Mouse (Mus musculus) olfactory bulb, adult 2 months (tissue): ENCODE measurements around the gene Cd276. TPM values are rescaled to one million over a fixed set of nuclear protein-coding genes. Genes with fewer than 3 reads are reported as not detected.
"Not testable (repeated sequence)": the region's sequence is repeated elsewhere in the genome, so short reads cannot be mapped to it uniquely, and the experiment has no call there.

Experiments used
- H3K27ac ChIP-seq: fragments of 200-500 bp; 2 replicates; pipeline ENCODE4 v1.5.1; 2012; ENCODE audit warnings: low read depth, low read length; ENCODE audit not compliant: insufficient read depth
- H3K4me1 ChIP-seq: fragments of 200-500 bp; 2 replicates; pipeline ENCODE4 v1.6.1; 2012; ENCODE audit warnings: low read length; ENCODE audit not compliant: control insufficient read depth, insufficient read depth
- H3K4me3 ChIP-seq: fragments of 200-500 bp; 2 replicates; pipeline ENCODE4 v1.5.1; 2012; ENCODE audit warnings: mild to moderate bottlenecking, low read depth, low read length, moderate library complexity; ENCODE audit not compliant: insufficient read depth
- CTCF ChIP-seq: fragments of 200-500 bp; IDR thresholded peaks from 2 replicates; pipeline ENCODE4 v1.5.1; 2012; ENCODE audit warnings: low read depth, mild to moderate bottlenecking, low read length, moderate library complexity; ENCODE audit not compliant: insufficient read depth
- POLR2A ChIP-seq: fragments of 200-500 bp; IDR thresholded peaks from 2 replicates; pipeline ENCODE4 v1.6.1; 2012; ENCODE audit warnings: mild to moderate bottlenecking, low read depth, low read length, moderate library complexity; ENCODE audit not compliant: insufficient read depth
- WGBS: fragments of 180-500 bp; shearing (Covaris S2); methylation state at CpG from one replicate; pipeline ENCODE4 v1.1.7; 2018; 5-methylcytosine and 5-hydroxymethylcytosine counted together
- polyA plus RNA-seq: library from polyadenylated mRNA; stranded (reverse); fragments of >200 nt; gene quantifications from 2 replicates; pipeline ENCODE4 v1.2.4, GENCODE M21; 2012; ENCODE audit warnings: low replicate concordance; ENCODE audit not compliant: missing spikeins, insufficient read depth, insufficient read length

Gene Cd276
- polyA plus RNA-seq, 1 experiment = not detected

- H3K4me1 ChIP-seq = peaks cover 3% of the 10 kb centered on the region; the same call in 1 of the 2 replicates
- H3K27ac ChIP-seq = no peak overlapping the region
- TF ChIP-seq CTCF (peak; percentile 67), POLR2A (no peak)
- 11% methylated on average over 3 of the region's 3 CpGs for whole genome bisulfite sequencing
- no peak overlapping the region for H3K4me3 ChIP-seq
These were observed 23.4 kb upstream of the Cd276 start for GRCm38 (mm10) chr9:58578669-58579068.

GRCm38 (mm10) chr9:58571001-58571400 is 15.8 kb upstream of the Cd276 start:
- TF ChIP-seq POLR2A (no peak), CTCF (no peak)
- Histone ChIP-seq H3K4me1 (no peaks in the 10 kb centered on the region), H3K27ac (no peak overlapping the region), H3K4me3 (no peak overlapping the region)
- WGBS = 86% methylated on average over 1 of the region's 1 CpGs

- no peaks in the 10 kb centered on the region for H3K4me1 ChIP-seq
- no peak overlapping the region for H3K4me3 ChIP-seq
- no peak for TF ChIP-seq POLR2A
- TF ChIP-seq CTCF = no peak
- H3K27ac ChIP-seq = no peak overlapping the region
These were observed 12.4 kb upstream of the Cd276 start for GRCm38 (mm10) chr9:58567682-58568081.

- H3K27ac ChIP-seq, H3K4me1 ChIP-seq, H3K4me3 ChIP-seq: not testable (repeated sequence)
- 81% methylated on average over 3 of the region's 3 CpGs for WGBS
These were observed 10.7 kb upstream of the Cd276 start for GRCm38 (mm10) chr9:58565945-58566344.

- Histone ChIP-seq H3K27ac (no peak overlapping the region), H3K4me3 (no peak overlapping the region), H3K4me1 (no peaks in the 10 kb centered on the region; the same call in 1 of the 2 replicates)
- TF ChIP-seq CTCF (no peak), POLR2A (no peak)
- WGBS = 56% methylated on average over 3 of the region's 3 CpGs
These were observed 5.0 kb upstream of the Cd276 start for GRCm38 (mm10) chr9:58560211-58560610.

GRCm38 (mm10) chr9:58557457-58558455 is 2.5 kb upstream of the Cd276 start:
- no peak for TF ChIP-seq POLR2A
- TF ChIP-seq CTCF = no peak
- H3K4me1 ChIP-seq = no peaks in the 10 kb centered on the region; the same call in 1 of the 2 replicates
- WGBS = 32% methylated on average over 3 of the region's 3 CpGs
- peak overlapping the region; percentile 73 for H3K27ac ChIP-seq
- no peak overlapping the region for H3K4me3 ChIP-seq

GRCm38 (mm10) chr9:58556627-58557026 is 1.4 kb upstream of the Cd276 start:
- Histone ChIP-seq H3K27ac (peak overlapping the region; percentile 83), H3K4me1 (peaks cover 10% of the 10 kb centered on the region), H3K4me3 (no peak overlapping the region)
- no peak for TF ChIP-seq CTCF
- no peak for TF ChIP-seq POLR2A
- WGBS = 23% methylated on average over 7 of the region's 7 CpGs

GRCm38 (mm10) chr9:58555685-58556414 is 613 bp upstream of the Cd276 start:
- WGBS = 10% methylated on average over 9 of the region's 9 CpGs
- TF ChIP-seq POLR2A (no peak), CTCF (no peak)

More at GRCm38 (mm10) chr9:58555685-58556414, 613 bp upstream of the Cd276 start:
- Histone ChIP-seq H3K27ac (peak overlapping the region; percentile 83), H3K4me3 (peak overlapping the region; percentile 55), H3K4me1 (peaks cover 16% of the 10 kb centered on the region)
